Mouse (Mus musculus) intestine, embryonic 14.5 days (tissue): Measurements from ENCODE around the gene Faap100. TPM values are rescaled to one million over a fixed set of nuclear protein-coding genes. Genes with fewer than 3 reads are reported as not detected.
"Not testable (repeated sequence)": the region's sequence is repeated elsewhere in the genome, so short reads cannot be mapped to it uniquely, and the experiment has no call there.

ENCODE experiments used
- ATAC-seq: fragments of 200-750 bp; cut with Nextera tagmentation; replicated peaks from 2 replicates; pipeline ENCODE4 v1.8.0; 2017; ENCODE audit warnings: low read depth, moderate number of reproducible peaks, moderate TSS enrichment, moderate library complexity; ENCODE audit not compliant: low FRiP score, low TSS enrichment
- DNase-seq: peaks from one replicate; pipeline ENCODE4 v3.0.0-alpha.2; 2018; ENCODE audit warnings: low spot score
- H3K27ac ChIP-seq: fragments of 300-500 bp; sonication (generic); 2 replicates; pipeline ENCODE4 v1.5.1; 2014; ENCODE audit warnings: low read depth, mild to moderate bottlenecking, control low read depth
- H3K27me3 ChIP-seq: fragments of 300-500 bp; sonication (generic); replicated peaks from 2 replicates; pipeline ENCODE4 v1.6.1; 2014; ENCODE audit warnings: low read length, control low read depth; ENCODE audit not compliant: control insufficient read depth, insufficient read depth
- H3K36me3 ChIP-seq: fragments of 300-500 bp; sonication (generic); 2 replicates; pipeline ENCODE4 v1.6.1; 2014; ENCODE audit warnings: low read length, control low read depth; ENCODE audit not compliant: control insufficient read depth, insufficient read depth
- H3K4me1 ChIP-seq: fragments of 300-500 bp; sonication (generic); replicated peaks from 2 replicates; pipeline ENCODE4 v1.6.1; 2014; ENCODE audit warnings: low read length, control low read depth, mixed read lengths; ENCODE audit not compliant: control insufficient read depth, insufficient read depth
- H3K4me2 ChIP-seq: fragments of 300-500 bp; sonication (generic); 2 replicates; pipeline ENCODE4 v1.6.1; 2014; ENCODE audit warnings: low read length
- H3K4me3 ChIP-seq: fragments of 300-500 bp; sonication (generic); 2 replicates; pipeline ENCODE4 v1.5.1; 2014; ENCODE audit warnings: low read depth, low read length, control low read depth, mixed read lengths
- H3K9ac ChIP-seq: fragments of 300-500 bp; sonication (generic); 2 replicates; pipeline ENCODE4 v1.6.1; 2014; ENCODE audit warnings: mild to moderate bottlenecking, low read length
- H3K9me3 ChIP-seq: fragments of 300-500 bp; sonication (generic); 2 replicates; pipeline ENCODE4 v1.6.1; 2016; ENCODE audit warnings: low read length, control low read depth; ENCODE audit not compliant: control insufficient read depth
- WGBS: fragments of 180-500 bp; shearing (Covaris S2); extraction: QIAGEN DNeasy Blood & Tissue Kit; methylation state at CpG from one replicate; pipeline ENCODE4 v1.1.7; 2014; 5-methylcytosine and 5-hydroxymethylcytosine counted together
- polyA plus RNA-seq: library from polyadenylated mRNA; unstranded; fragments of >200 nt; fragmentation: Nextera tagmentation; extraction: Ambion mirVana; gene quantifications from 2 replicates; pipeline ENCODE4 v1.2.1, GENCODE M21; 2014

Gene Faap100
- polyA plus RNA-seq, 1 experiment from 2014 or later: 32.6 TPM

GRCm38 (mm10) chr11:120350711-120351110, 27.9 kb downstream of the Faap100 start:
- Histone ChIP-seq H3K4me3 (peak overlapping the region; percentile 98), H3K4me1 (peaks cover 40% of the 10 kb centered on the region), H3K27ac (peak overlapping the region; percentile 100), H3K36me3 (peaks cover 10% of the 10 kb centered on the region), H3K27me3 (no peaks in the 10 kb centered on the region), H3K4me2 (peak overlapping the region; percentile 89), H3K9ac (peak overlapping the region; percentile 100), H3K9me3 (no peaks in the 10 kb centered on the region)
- ATAC-seq (no peak), DNase-seq (peak; percentile 72)
- WGBS: 10% methylated on average over 11 of the region's 11 CpGs

GRCm38 (mm10) chr11:120349986-120350702, 28.4 kb downstream of the Faap100 start:
- peak overlapping the region; percentile 89 for H3K4me2 ChIP-seq
- H3K9me3 ChIP-seq: no peaks in the 10 kb centered on the region
- H3K9ac ChIP-seq: peak overlapping the region; percentile 100
- peak overlapping the region; percentile 98 for H3K4me3 ChIP-seq
- peaks cover 39% of the 10 kb centered on the region for H3K4me1 ChIP-seq
- H3K36me3 ChIP-seq: peaks cover 14% of the 10 kb centered on the region
- peak; percentile 68 for ATAC-seq
- no peaks in the 10 kb centered on the region for H3K27me3 ChIP-seq
- under 1% methylated on average over 68 of the region's 68 CpGs for whole genome bisulfite sequencing
- H3K27ac ChIP-seq: peak overlapping the region; percentile 100
- peak; percentile 95 for DNase-seq

- WGBS: 1% methylated on average over 16 of the region's 16 CpGs
- DNase-seq: peak; percentile 90
- Histone ChIP-seq H3K4me2 (peak overlapping the region; percentile 89), H3K9me3 (no peaks in the 10 kb centered on the region), H3K27ac (peak overlapping the region; percentile 100), H3K9ac (peak overlapping the region; percentile 100), H3K4me1 (peaks cover 33% of the 10 kb centered on the region), H3K4me3 (peak overlapping the region; percentile 98), H3K27me3 (no peaks in the 10 kb centered on the region), H3K36me3 (peaks cover 19% of the 10 kb centered on the region)
- ATAC-seq: peak; percentile 1; the same call in 1 of the 2 replicates
Observed at GRCm38 (mm10) chr11:120349371-120349985, 29.1 kb downstream of the Faap100 start.

DNA sequence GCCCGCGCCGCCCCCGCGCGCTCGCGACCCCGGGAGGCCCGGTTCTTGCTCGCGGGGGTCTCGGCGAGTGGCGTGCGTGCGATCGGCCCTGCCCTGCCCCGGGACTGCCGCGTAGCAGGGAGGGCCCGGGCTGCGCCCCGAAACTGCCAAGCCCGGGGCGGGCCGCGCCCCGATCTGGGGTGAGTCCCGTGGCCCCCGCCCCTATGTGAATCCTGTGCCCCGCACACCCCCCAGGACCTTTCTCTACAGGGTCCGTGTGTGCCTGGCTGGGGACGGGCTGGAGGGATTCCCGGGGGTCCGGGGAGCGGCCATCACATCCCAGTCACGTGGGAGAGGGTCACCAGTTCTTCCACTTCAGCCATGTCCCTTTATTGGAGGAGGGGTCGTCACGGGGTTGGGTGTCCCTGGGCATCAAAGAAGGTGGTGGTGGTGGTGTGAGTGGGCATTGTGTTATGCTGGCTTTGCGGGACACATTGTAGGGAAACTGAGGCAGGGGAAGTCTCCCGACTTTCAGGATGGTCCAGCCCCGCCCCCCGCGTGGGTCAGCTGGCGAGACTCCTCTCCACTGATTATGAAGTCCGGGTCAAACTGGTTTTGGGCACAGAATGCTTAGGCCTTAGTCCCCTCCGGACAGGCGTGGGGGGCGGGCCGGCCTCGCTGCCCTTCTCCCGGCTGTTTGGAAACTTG, 29.7 kb downstream of the Faap100 start:
- H3K36me3 ChIP-seq: peaks cover 19% of the 10 kb centered on the region
- no peak for DNase-seq
- peak; percentile 7 for ATAC-seq
- no peaks in the 10 kb centered on the region for H3K9me3 ChIP-seq
- H3K4me2 ChIP-seq: peak overlapping the region; percentile 89
- H3K27ac ChIP-seq: peak overlapping the region; percentile 100
- H3K9ac ChIP-seq: peak overlapping the region; percentile 100
- peak overlapping the region; percentile 98 for H3K4me3 ChIP-seq
- H3K4me1 ChIP-seq: peaks cover 31% of the 10 kb centered on the region
- WGBS: 3% methylated on average over 46 of the region's 53 CpGs
- no peaks in the 10 kb centered on the region for H3K27me3 ChIP-seq

GRCm38 (mm10) chr11:120347791-120348683, 30.5 kb downstream of the Faap100 start, which contains the start of gene Actg1:
Actg1 (minus strand) TSS chr11:120348542.
- Histone ChIP-seq H3K36me3 (peaks cover 19% of the 10 kb centered on the region), H3K27ac (peak within 1 kb of the TSS; percentile 100), H3K9me3 (no peaks in the 10 kb centered on the region), H3K27me3 (no peaks in the 10 kb centered on the region), H3K9ac (peak within 1 kb of the TSS; percentile 100), H3K4me1 (peaks cover 24% of the 10 kb centered on the region), H3K4me2 (peak within 1 kb of the TSS; percentile 89), H3K4me3 (peak within 1 kb of the TSS; percentile 98)
- ATAC-seq: peak; percentile 69
- under 1% methylated on average over 82 of the region's 103 CpGs for WGBS
- DNase-seq: peak; percentile 96

DNA sequence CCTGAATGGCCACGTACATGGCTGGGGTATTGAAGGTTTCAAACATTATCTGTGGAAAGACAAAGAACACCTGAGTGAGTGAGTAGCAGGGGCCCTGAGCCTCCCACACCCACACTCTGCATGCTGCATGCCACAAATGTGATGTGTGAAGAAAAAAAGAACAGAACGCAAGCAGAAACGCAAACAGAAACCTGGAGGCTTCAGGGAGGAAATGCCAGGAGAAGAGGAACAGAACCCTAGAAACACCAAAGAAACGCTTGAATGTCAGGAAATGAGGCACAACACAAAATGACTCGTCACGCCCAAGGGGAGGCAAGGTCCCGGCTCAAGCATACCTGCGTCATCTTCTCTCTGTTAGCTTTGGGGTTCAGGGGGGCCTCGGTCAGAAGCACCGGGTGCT, 31.3 kb downstream of the Faap100 start:
- DNase-seq (peak; percentile 68), ATAC-seq (no peak)
- H3K27ac ChIP-seq: peak overlapping the region; percentile 100
- peak overlapping the region; percentile 89 for H3K4me2 ChIP-seq
- no peaks in the 10 kb centered on the region for H3K27me3 ChIP-seq
- 2% methylated on average over 10 of the region's 10 CpGs for whole genome bisulfite sequencing
- peaks cover 19% of the 10 kb centered on the region for H3K36me3 ChIP-seq
- no peaks in the 10 kb centered on the region for H3K9me3 ChIP-seq
- peaks cover 17% of the 10 kb centered on the region for H3K4me1 ChIP-seq
- peak overlapping the region; percentile 100 for H3K9ac ChIP-seq
- peak overlapping the region; percentile 98 for H3K4me3 ChIP-seq

GRCm38 (mm10) chr11:120346383-120347034, 32.1 kb downstream of the Faap100 start:
- H3K27ac ChIP-seq, H3K4me1 ChIP-seq, H3K9me3 ChIP-seq, ATAC-seq, H3K27me3 ChIP-seq: not testable (repeated sequence)
- H3K4me3 ChIP-seq: peak overlapping the region; percentile 47
- peak; percentile 57 for DNase-seq
- 32% methylated on average over 10 of the region's 13 CpGs for WGBS
- peak overlapping the region; percentile 67 for H3K4me2 ChIP-seq
- peaks cover 19% of the 10 kb centered on the region for H3K36me3 ChIP-seq
- H3K9ac ChIP-seq: peak overlapping the region; percentile 56
